Comparison of ENCODE assay signal across 8 mouse cellular contexts in the genomic region with DNA sequence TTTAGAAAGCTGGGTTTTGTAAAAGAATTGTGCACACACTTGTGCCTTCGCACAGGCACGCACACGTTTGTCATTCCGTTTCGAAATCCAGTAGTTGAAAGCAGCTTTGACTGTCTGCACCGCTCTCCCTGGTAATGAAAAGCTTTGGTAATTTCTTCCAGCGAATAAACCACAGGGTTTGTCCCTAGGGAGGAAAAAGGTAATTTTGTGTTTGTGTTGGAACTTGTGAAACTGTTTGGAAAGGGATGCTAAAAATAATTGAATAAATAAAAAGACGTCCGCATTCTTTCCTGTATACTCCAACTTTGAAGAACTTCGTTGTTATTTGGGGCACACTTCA. TPM values are rescaled to one million over a fixed set of nuclear protein-coding genes. Genes with fewer than 3 reads are reported as not detected.
DNase-seq lines count a peak whose midpoint lies in the region; ATAC-seq lines count a peak whose summit lies in the region.

No protein-coding gene starts in this region.

- H3K9ac ChIP-seq in heart, embryonic 14.5 days (ENCODE audit: low read length) = peak overlapping the region; percentile 78

- WGBS in heart, embryonic 14.5 days = 5% methylated on average over 10 of the region's 10 CpGs

- peak overlapping the region; percentile 85 for H3K4me2 ChIP-seq in heart, embryonic 14.5 days (ENCODE audit: low read length)

- no peaks in the 10 kb centered on the region for H3K9me3 ChIP-seq in heart, embryonic 14.5 days (ENCODE audit: control insufficient read depth, low read length)
- H3K9me3 ChIP-seq in megakaryocyte, embryonic 14.5 days = no peaks in the 10 kb centered on the region

- H3K27ac ChIP-seq in heart, embryonic 14.5 days (replicated peaks in 1 of 2; ENCODE audit: control insufficient read depth in 1 of 2, insufficient read depth in 1 of 2, low read depth in 2 of 2, low read length in 2 of 2) = peak overlapping the region; percentile 53 to 73; a peak in 3 of 4 replicates

- H3K4me3 ChIP-seq in heart, embryonic 14.5 days (ENCODE audit: control insufficient read depth in 1 of 2, insufficient read depth in 1 of 2, low read depth in 1 of 2, low read length in 2 of 2) = peak overlapping the region; percentile 62 to 84
- H3K4me3 ChIP-seq in megakaryocyte, embryonic 14.5 days (replicated peaks) = peak overlapping the region; percentile 92

- no peaks in the 10 kb centered on the region for H3K36me3 ChIP-seq in heart, embryonic 14.5 days (ENCODE audit: control insufficient read depth, insufficient read depth, low read length)
- no peaks in the 10 kb centered on the region for H3K36me3 ChIP-seq in megakaryocyte, embryonic 14.5 days (replicated peaks; ENCODE audit: low read length)

- no peaks in the 10 kb centered on the region for H3K27me3 ChIP-seq in heart, embryonic 14.5 days (ENCODE audit: control insufficient read depth, insufficient read depth, low read length)
- no peaks in the 10 kb centered on the region for H3K27me3 ChIP-seq in megakaryocyte, embryonic 14.5 days (replicated peaks)

- ATAC-seq in frontal cortex, adult (ENCODE audit: low TSS enrichment) = peak; percentile 26
- 0 out of 2 replicates have a peak, but pooled peaks have one; percentile 20 for ATAC-seq in heart, embryonic 14.5 days (ENCODE audit: insufficient number of reproducible peaks, insufficient read depth, low FRiP score, low read depth)
- no peak for ATAC-seq in inflammation-experienced regulatory T-cells, adult 6 months

- peaks cover 3 to 18% of the 10 kb centered on the region in 2 experiments; a peak in 3 of 4 replicates for H3K4me1 ChIP-seq in heart, embryonic 14.5 days (ENCODE audit: control insufficient read depth in 2 of 2, insufficient read depth in 2 of 2, low read length in 2 of 2)
- peaks cover 35% of the 10 kb centered on the region for H3K4me1 ChIP-seq in megakaryocyte, embryonic 14.5 days

- DNase-seq in frontal cortex, postnatal 10 days (ENCODE audit: low spot score in 2 of 2) = no peak
- peak; percentile 56 for DNase-seq in NIH3T3 (ENCODE audit: low read depth)
- no peak for DNase-seq in testis, postnatal 10 days (ENCODE audit: low spot score)
- no peak for DNase-seq in spleen, postnatal 36 days (ENCODE audit: low spot score in 2 of 2)

RNA-seq across cellular contexts. Expression of a gene that starts 35.7 kb away (rescaled TPM):
- 99.6 and 116 TPM in 2 replicates for polyA plus RNA-seq in heart, embryonic 14.5 days (2014; fragmentation: Nextera tagmentation; extraction: Ambion mirVana)
- 5.4 TPM in 1 of 2 replicates, not detected in the other for polyA plus RNA-seq in megakaryocyte, embryonic 14.5 days (2012; ENCODE audit: insufficient read depth, low replicate concordance)
- 100 to 1,000 TPM; 199 to 211 (median 208) TPM for polyA plus RNA-seq in inflammation-experienced regulatory T-cells, adult 6 months (2017; shearing (Covaris generic))

Comparison
In these comparisons a context has a peak if more than half of its experiments do, and no peak if none do; other contexts are left out.
1. RNA of a gene that starts 35.7 kb away (polyA plus RNA-seq): 199 to 211 TPM in inflammation-experienced regulatory T-cells, adult 6 months and 99.6 to 116 TPM in heart, embryonic 14.5 days; 5.4 TPM in megakaryocyte, embryonic 14.5 days; every median in the first group is over 10 times any median in the second.